Mouse (Mus musculus): ENCODE measurements around the gene Mylpf.

DNA sequence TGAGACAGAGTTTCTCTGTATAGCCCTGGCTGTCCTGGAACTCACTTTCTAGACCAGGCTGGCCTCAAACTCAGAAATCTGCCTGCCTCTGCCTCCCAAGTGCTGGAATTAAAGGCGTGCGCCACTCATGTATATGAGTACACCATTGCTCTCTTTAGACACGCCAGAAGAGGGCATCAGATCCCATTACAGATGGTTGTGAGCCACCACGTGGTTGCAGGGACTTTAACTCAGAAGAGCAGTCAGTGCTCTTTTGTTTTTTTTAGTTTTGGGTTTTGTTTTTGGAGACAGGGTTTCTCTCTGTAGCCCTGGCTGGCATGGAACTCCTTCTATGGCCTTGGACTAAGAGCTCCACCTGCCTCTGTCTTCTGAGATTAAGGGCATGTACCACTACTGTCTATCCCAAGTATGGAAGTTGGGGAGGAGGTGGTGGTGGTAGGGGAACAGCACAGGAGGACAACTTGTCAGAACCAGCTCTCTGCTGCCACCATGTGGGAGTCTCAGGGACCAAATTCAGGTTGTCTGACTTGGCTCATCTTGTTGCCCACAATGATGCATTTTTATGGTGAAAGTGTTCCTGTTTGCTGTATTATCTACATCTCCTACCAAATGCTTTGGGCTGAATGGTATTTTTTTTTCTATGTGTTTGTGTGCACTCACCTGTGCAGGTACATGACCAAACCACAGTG, 20.1 kb downstream of the Mylpf start:
- TF ChIP-seq CTCF (IDR thresholded peaks at IDR 0.05; ENCODE audit: low read depth) (peak; percentile 94), EP300 (IDR thresholded peaks at IDR 0.05; ENCODE audit: low read depth) (no peak)
